Mouse (Mus musculus): ENCODE measurements around the gene Gm3336. TPM values are rescaled to one million over a fixed set of nuclear protein-coding genes. Genes with fewer than 3 reads are reported as not detected.

Gm3336 gene
- polyA plus RNA-seq, 1 experiment: not detected

DNA sequence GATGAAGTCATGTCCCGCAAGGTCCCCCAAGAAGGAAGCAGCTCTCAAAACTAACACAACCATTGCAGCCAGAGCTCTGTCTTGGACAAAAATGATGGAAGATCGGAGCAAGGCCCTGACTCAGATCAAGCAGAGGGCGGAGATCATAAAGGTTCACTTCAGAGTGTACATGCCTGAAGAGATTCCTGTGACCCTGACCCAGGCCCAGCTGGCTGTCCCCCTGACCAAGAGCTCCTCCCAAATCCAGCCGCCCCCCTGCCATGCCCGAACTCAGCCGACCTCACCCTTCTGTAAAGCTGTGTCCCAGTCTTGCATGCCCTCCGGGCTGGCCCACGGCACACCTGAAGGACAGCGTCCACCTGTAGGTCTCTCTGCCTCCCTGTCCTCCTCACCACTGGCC, 8.5 kb upstream of the Gm3336 start:
- Histone ChIP-seq H3K4me3 (replicated peaks) (no peak overlapping the region), H3K9me3 (ENCODE audit: control insufficient read depth, low read length) (peaks cover 4% of the 10 kb centered on the region), H3K36me3 (ENCODE audit: control insufficient read depth) (no peaks in the 10 kb centered on the region), H3K4me1 (ENCODE audit: control insufficient read depth) (peaks cover 13% of the 10 kb centered on the region), H3K27me3 (ENCODE audit: control insufficient read depth) (no peaks in the 10 kb centered on the region)
- TF ChIP-seq GATA1 (IDR thresholded peaks at IDR 0.05; ENCODE audit: low read length) (no peak), TAL1 (IDR thresholded peaks at IDR 0.05; ENCODE audit: low read length) (no peak)

DNA sequence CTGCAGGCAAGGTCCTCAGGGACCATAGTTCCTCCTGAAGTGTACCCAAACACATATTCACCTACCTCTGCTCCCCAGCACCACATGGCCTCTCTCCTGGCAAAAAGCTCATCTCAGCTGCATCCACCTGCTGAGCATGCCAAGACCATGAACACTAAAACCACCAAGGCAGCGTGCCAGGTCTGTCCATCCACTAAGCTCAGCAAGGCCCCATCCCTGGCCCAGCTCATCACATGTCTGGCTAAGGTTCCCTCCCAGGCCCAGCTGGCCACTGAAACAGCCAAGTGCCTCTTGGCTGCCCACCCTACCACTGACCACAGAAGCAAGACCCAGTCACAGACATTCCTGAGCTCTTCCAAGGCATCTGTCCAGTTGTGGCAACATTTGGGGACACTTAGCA, 8.0 kb upstream of the Gm3336 start:
- peaks cover 4% of the 10 kb centered on the region for H3K9me3 ChIP-seq (ENCODE audit: control insufficient read depth, low read length)
- H3K4me3 ChIP-seq (replicated peaks): no peak overlapping the region
- no peak for TF ChIP-seq GATA1 (IDR thresholded peaks at IDR 0.05; ENCODE audit: low read length)
- no peak for TF ChIP-seq TAL1 (IDR thresholded peaks at IDR 0.05; ENCODE audit: low read length)
- H3K36me3 ChIP-seq (ENCODE audit: control insufficient read depth): no peaks in the 10 kb centered on the region
- H3K4me1 ChIP-seq (ENCODE audit: control insufficient read depth): peaks cover 13% of the 10 kb centered on the region
- no peaks in the 10 kb centered on the region for H3K27me3 ChIP-seq (ENCODE audit: control insufficient read depth)

DNA sequence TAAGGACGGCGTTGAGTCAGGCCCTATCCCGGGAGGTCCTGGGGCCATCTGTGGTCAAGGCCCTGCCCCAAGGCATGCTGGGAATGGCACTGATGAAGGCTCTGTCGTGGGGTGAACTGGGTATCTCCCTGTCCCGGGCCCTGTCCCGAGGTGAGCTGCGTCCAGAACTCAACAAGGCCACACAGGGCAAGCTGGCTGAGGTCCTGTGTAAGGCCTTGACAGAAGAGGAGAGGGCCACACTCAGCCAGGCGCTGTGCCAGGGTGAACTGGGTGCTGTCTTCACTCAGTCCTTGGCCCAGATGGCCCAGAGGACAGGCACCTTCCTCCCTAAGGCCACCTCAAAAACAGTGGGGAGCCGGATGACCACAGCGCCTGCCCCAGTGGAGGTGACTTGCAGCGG, 7.3 kb upstream of the Gm3336 start:
- no peak overlapping the region for H3K4me3 ChIP-seq (replicated peaks)
- no peaks in the 10 kb centered on the region for H3K27me3 ChIP-seq (ENCODE audit: control insufficient read depth)
- peaks cover 4% of the 10 kb centered on the region for H3K9me3 ChIP-seq (ENCODE audit: control insufficient read depth, low read length)
- peaks cover 13% of the 10 kb centered on the region for H3K4me1 ChIP-seq (ENCODE audit: control insufficient read depth)
- H3K36me3 ChIP-seq (ENCODE audit: control insufficient read depth): no peaks in the 10 kb centered on the region
- TF ChIP-seq GATA1 (IDR thresholded peaks at IDR 0.05; ENCODE audit: low read length) (no peak), TAL1 (IDR thresholded peaks at IDR 0.05; ENCODE audit: low read length) (no peak)

DNA sequence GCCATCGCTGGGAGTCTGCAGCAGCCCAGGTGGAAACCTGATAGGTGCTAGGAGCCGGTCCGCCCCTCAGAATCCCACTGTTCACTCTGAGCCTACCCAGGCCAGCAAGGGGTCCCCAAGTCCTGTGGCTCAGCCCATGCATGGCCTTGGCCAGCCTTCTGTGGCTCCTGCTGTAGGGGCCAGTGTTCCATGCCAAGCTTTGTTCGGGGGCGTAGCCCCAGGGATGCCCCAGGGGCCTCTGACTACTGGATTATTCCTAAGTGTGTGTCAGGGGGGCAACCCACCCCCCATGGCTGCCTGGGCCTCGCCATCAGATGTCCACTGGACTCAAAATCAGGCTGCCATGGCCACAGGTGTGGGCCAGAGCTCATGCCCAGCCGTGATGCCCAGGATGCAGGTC, 4.4 kb upstream of the Gm3336 start:
- no peaks in the 10 kb centered on the region for H3K36me3 ChIP-seq (ENCODE audit: control insufficient read depth)
- peaks cover 4% of the 10 kb centered on the region for H3K4me1 ChIP-seq (ENCODE audit: control insufficient read depth)
- TF ChIP-seq TAL1 (IDR thresholded peaks at IDR 0.05; ENCODE audit: low read length): no peak
- TF ChIP-seq GATA1 (IDR thresholded peaks at IDR 0.05; ENCODE audit: low read length): no peak
- H3K9me3 ChIP-seq (ENCODE audit: control insufficient read depth, low read length): no peaks in the 10 kb centered on the region
- H3K27me3 ChIP-seq (ENCODE audit: control insufficient read depth): peaks cover 3% of the 10 kb centered on the region; the same call in 1 of the 2 replicates
- H3K4me3 ChIP-seq (replicated peaks): no peak overlapping the region

DNA sequence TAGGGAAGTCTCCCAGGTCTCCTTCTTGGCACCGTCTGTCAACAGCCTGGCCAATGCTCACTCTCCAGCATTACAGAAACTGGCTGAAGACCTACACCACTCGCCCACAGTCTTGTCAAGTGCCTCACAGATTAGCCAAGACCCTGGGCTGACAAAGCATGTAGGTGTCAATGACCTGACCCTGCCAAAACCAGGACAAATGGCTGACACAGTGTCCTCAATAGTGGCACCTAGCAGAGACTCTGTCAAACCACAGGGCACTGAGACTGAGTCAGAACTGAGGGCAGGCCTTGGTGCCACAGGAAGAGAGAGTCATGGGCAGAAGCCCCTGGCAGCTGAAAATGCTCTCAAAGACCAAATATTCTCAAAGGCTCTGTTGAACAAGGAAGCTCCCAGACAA, 3.3 kb upstream of the Gm3336 start:
- TF ChIP-seq TAL1 (IDR thresholded peaks at IDR 0.05; ENCODE audit: low read length) (no peak), GATA1 (IDR thresholded peaks at IDR 0.05; ENCODE audit: low read length) (no peak)
- Histone ChIP-seq H3K4me3 (replicated peaks) (no peak overlapping the region), H3K4me1 (ENCODE audit: control insufficient read depth) (peaks cover 6% of the 10 kb centered on the region), H3K36me3 (ENCODE audit: control insufficient read depth) (no peaks in the 10 kb centered on the region), H3K27me3 (ENCODE audit: control insufficient read depth) (peaks cover 9% of the 10 kb centered on the region), H3K9me3 (ENCODE audit: control insufficient read depth, low read length) (no peaks in the 10 kb centered on the region)

DNA sequence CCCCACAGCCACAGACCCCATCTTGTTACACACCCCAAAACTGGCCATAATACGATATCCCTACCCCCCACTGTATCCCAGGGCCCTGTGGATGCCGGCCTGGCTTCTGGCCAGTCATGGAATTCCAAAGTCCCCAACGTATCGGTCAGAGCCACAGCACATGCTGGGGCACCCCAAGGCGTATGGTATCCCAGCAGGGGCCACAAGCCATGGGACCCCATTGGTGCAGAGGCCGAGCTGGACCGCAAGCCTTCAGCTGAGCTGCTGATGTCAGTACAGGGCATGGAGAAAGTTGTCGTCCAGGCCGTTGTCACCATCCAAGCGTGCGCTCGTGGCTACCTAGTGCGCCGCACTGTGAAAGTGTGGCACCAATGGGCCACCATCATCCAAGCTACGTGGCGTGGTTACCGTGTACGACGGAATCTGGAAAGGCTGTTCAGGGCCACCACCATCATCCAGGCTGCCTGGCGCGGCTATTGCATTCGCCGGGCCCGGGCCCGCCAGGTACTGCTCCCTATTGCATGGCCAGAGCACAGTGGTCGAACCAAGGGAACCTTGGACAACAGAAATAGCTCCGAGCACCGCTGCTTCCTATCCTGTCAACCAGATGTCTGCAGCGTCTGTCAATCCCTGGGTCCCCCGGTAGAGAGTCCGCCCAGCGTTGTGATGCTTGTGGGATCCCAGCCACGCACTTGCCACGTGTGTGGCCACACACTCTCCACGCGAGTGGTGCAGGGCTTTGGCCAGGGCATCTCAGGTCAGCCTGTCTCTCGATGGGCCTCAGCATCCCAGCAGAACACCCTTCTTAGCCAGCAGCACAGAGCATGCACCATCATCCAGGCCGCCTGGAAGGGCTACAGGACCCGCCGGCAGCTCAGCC, 1.6 kb upstream of the Gm3336 start:
- TF ChIP-seq GATA1 (IDR thresholded peaks at IDR 0.05; ENCODE audit: low read length) (no peak), TAL1 (IDR thresholded peaks at IDR 0.05; ENCODE audit: low read length) (no peak)
- H3K9me3 ChIP-seq (ENCODE audit: control insufficient read depth, low read length): no peaks in the 10 kb centered on the region
- H3K27me3 ChIP-seq (ENCODE audit: control insufficient read depth): peaks cover 10% of the 10 kb centered on the region
- H3K4me3 ChIP-seq (replicated peaks): no peak overlapping the region
- H3K36me3 ChIP-seq (ENCODE audit: control insufficient read depth): no peaks in the 10 kb centered on the region
- peaks cover 6% of the 10 kb centered on the region for H3K4me1 ChIP-seq (ENCODE audit: control insufficient read depth)

DNA sequence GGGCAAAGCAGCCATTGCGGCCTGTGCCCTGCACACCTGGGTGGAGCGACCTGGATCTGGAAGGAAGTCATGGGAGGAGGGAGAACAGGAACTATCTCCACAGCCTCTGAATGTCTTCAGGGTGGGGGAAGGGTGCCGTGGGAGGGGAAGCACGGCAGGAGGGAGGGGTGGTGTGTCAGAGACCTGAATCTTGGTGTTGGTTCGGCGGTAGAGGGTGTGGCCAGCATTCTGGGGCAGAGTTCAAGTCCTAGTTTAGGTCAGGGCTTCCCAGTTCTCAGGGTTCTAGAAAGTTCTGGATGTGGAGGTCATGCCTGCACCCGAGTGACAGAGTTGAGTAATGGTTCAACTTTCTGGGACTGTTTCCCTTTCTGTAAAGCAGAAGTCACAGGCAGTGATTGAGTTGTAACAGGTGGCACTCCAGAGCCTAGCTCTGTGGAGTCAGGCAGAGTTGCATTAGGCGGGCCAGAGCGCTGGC, 1.5 kb downstream of the Gm3336 start:
- Histone ChIP-seq H3K4me1 (ENCODE audit: control insufficient read depth) (peaks cover 6% of the 10 kb centered on the region), H3K9me3 (ENCODE audit: control insufficient read depth, low read length) (no peaks in the 10 kb centered on the region), H3K4me3 (replicated peaks) (no peak overlapping the region), H3K27me3 (ENCODE audit: control insufficient read depth) (peaks cover 10% of the 10 kb centered on the region), H3K36me3 (ENCODE audit: control insufficient read depth) (no peaks in the 10 kb centered on the region)
- no peak for TF ChIP-seq TAL1 (IDR thresholded peaks at IDR 0.05; ENCODE audit: low read length)
- no peak for TF ChIP-seq GATA1 (IDR thresholded peaks at IDR 0.05; ENCODE audit: low read length)

DNA sequence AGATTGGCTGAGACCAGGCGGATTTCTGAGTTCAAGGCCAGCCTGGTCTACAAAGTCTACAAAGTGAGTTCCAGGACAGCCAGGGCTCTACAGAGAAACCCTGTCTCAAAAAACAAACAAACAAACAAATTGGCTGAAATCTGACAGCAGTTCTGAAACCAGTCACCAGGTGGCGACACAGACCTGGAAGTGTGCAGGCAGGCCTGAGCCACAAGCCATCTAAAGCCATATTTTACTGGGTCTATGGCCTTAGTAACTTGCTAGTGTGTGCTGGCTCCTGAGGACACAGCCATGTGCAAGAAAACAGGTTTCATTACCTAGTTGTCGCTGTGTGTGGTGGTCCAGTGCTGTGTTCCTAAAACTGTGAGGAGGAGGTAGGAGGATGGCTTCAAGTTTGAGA, 2.4 kb downstream of the Gm3336 start:
- TF ChIP-seq GATA1 (IDR thresholded peaks at IDR 0.05; ENCODE audit: low read length): no peak
- TF ChIP-seq TAL1 (IDR thresholded peaks at IDR 0.05; ENCODE audit: low read length): no peak
- Histone ChIP-seq H3K36me3 (ENCODE audit: control insufficient read depth) (no peaks in the 10 kb centered on the region), H3K4me1 (ENCODE audit: control insufficient read depth) (peaks cover 6% of the 10 kb centered on the region), H3K9me3 (ENCODE audit: control insufficient read depth, low read length) (no peaks in the 10 kb centered on the region), H3K4me3 (replicated peaks) (no peak overlapping the region), H3K27me3 (ENCODE audit: control insufficient read depth) (peaks cover 10% of the 10 kb centered on the region)

DNA sequence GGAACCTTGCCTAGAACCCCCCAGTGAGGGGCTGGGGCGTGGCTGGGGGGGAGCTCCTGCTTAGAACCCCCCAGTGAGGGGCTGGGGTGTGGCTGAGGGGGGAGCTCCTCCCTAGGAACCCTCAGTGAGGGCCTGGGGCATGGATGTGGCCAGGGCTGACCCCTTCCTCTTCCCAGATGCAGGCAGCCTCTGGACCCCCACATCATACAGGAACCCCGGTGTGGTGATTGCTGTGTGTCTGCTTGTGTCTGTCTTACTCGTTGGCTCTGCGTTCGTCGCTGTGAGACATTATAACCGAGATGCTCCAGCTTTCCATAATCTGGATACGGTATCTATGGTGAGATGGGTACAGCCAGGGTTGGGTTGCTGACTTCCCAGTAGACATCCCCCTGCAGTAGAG, 3.3 kb downstream of the Gm3336 start:
- peaks cover 6% of the 10 kb centered on the region for H3K4me1 ChIP-seq (ENCODE audit: control insufficient read depth)
- TF ChIP-seq TAL1 (IDR thresholded peaks at IDR 0.05; ENCODE audit: low read length) (no peak), GATA1 (IDR thresholded peaks at IDR 0.05; ENCODE audit: low read length) (no peak)
- no peak overlapping the region for H3K4me3 ChIP-seq (replicated peaks)
- no peaks in the 10 kb centered on the region for H3K9me3 ChIP-seq (ENCODE audit: control insufficient read depth, low read length)
- peaks cover 12% of the 10 kb centered on the region for H3K27me3 ChIP-seq (ENCODE audit: control insufficient read depth)
- no peaks in the 10 kb centered on the region for H3K36me3 ChIP-seq (ENCODE audit: control insufficient read depth)

Measured in erythroblast, embryonic 14.5 days (primary cell).